Comparison of ENCODE assay signal across 9 mouse cellular contexts in the genomic region with DNA sequence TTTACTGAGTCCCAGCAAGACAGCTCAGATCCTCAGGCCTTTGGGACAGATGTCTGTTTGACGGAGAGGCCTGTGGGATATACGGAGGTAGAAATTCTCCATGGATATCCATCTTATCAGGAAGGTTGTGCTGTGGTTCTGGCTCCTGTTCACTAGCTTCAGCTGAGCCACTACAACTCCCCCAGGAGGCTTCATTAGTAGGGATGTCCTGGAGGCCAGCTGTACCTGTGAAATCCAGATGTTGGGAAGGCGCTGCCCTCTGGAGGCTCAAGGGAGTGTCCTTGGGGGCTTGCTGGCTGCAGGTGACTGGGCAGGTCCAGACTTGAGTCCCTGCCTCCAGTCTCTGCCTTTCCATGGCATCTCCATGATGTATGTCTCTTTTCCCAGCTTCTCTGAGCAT.
DNase-seq lines count a peak whose midpoint lies in the region; ATAC-seq and TF ChIP-seq lines count a peak whose summit lies in the region.
"Had no signal": no experiment of that assay in that cellular context is flagged by ENCODE, and none has a peak within 500 bp of the region (broad histone marks: within the 10 kb centered on the region; RNA-seq: fewer than 3 reads in every experiment).

No protein-coding gene starts in this region.

- DNase-seq in hindbrain, postnatal 0 days (ENCODE audit: low spot score) = no peak
- no peak for DNase-seq in midbrain, embryonic 14.5 days
- DNase-seq in adrenal gland, postnatal 25 days = no peak

- peak overlapping the region; percentile 66; the same call in 1 of the 2 replicates for H3K27ac ChIP-seq in hindbrain, embryonic 15.5 days (replicated peaks)
- no peak overlapping the region for H3K27ac ChIP-seq in hindbrain, postnatal 0 days
- H3K27ac ChIP-seq in midbrain, embryonic 14.5 days (replicated peaks; ENCODE audit: low read depth, low read length) = peak overlapping the region; percentile 74; the same call in 1 of the 2 replicates
- no peak overlapping the region; the same call in 1 of the 2 replicates for H3K27ac ChIP-seq in midbrain, embryonic 15.5 days
- 0 out of 2 replicates have a peak overlapping the region, but pooled peaks have one; percentile 42 for H3K27ac ChIP-seq in intestine, embryonic 15.5 days
- H3K27ac ChIP-seq in stomach, embryonic 15.5 days = peak overlapping the region; percentile 72

- no peak overlapping the region for H3K4me2 ChIP-seq in hindbrain, embryonic 15.5 days
- H3K4me2 ChIP-seq in hindbrain, postnatal 0 days (ENCODE audit: low read depth, low read length) = no peak overlapping the region
- no peak overlapping the region for H3K4me2 ChIP-seq in midbrain, embryonic 14.5 days (ENCODE audit: low read length)
- H3K4me2 ChIP-seq in midbrain, embryonic 15.5 days = no peak overlapping the region
- H3K4me2 ChIP-seq in intestine, embryonic 15.5 days (replicated peaks) = no peak overlapping the region
- no peak overlapping the region for H3K4me2 ChIP-seq in stomach, embryonic 15.5 days

- no peak overlapping the region for H3K4me3 ChIP-seq in hindbrain, embryonic 15.5 days
- no peak overlapping the region for H3K4me3 ChIP-seq in hindbrain, postnatal 0 days (ENCODE audit: low read length)
- H3K4me3 ChIP-seq in midbrain, embryonic 14.5 days (replicated peaks; ENCODE audit: low read depth, low read length) = no peak overlapping the region
- no peak overlapping the region for H3K4me3 ChIP-seq in midbrain, embryonic 15.5 days
- no peak overlapping the region for H3K4me3 ChIP-seq in intestine, embryonic 15.5 days (replicated peaks)
- no peak overlapping the region for H3K4me3 ChIP-seq in stomach, embryonic 15.5 days (replicated peaks)
- H3K4me3 ChIP-seq: megakaryocyte, embryonic 14.5 days had no signal

- peaks cover 70% of the 10 kb centered on the region for H3K4me1 ChIP-seq in hindbrain, embryonic 15.5 days (replicated peaks)
- H3K4me1 ChIP-seq in hindbrain, postnatal 0 days (ENCODE audit: insufficient read depth, low read length) = peaks cover 33% of the 10 kb centered on the region
- peaks cover 52% of the 10 kb centered on the region for H3K4me1 ChIP-seq in midbrain, embryonic 14.5 days (ENCODE audit: control insufficient read depth, insufficient read depth, low read length)
- peaks cover 53% of the 10 kb centered on the region for H3K4me1 ChIP-seq in midbrain, embryonic 15.5 days
- peaks cover 43% of the 10 kb centered on the region for H3K4me1 ChIP-seq in intestine, embryonic 15.5 days (replicated peaks)
- H3K4me1 ChIP-seq in stomach, embryonic 15.5 days = peaks cover 49% of the 10 kb centered on the region

- H3K36me3 ChIP-seq in hindbrain, embryonic 15.5 days = no peaks in the 10 kb centered on the region
- H3K36me3 ChIP-seq in hindbrain, postnatal 0 days (ENCODE audit: insufficient read depth, low read length) = no peaks in the 10 kb centered on the region
- no peaks in the 10 kb centered on the region for H3K36me3 ChIP-seq in midbrain, embryonic 14.5 days (ENCODE audit: control insufficient read depth, insufficient read depth, low read length)
- H3K36me3 ChIP-seq in midbrain, embryonic 15.5 days (replicated peaks) = no peaks in the 10 kb centered on the region
- no peaks in the 10 kb centered on the region for H3K36me3 ChIP-seq in intestine, embryonic 15.5 days
- H3K36me3 ChIP-seq in stomach, embryonic 15.5 days = no peaks in the 10 kb centered on the region

- H3K9ac ChIP-seq in hindbrain, embryonic 15.5 days = no peak overlapping the region
- no peak overlapping the region for H3K9ac ChIP-seq in hindbrain, postnatal 0 days (replicated peaks; ENCODE audit: low read length)
- H3K9ac ChIP-seq in midbrain, embryonic 14.5 days (replicated peaks; ENCODE audit: low read length) = no peak overlapping the region
- H3K9ac ChIP-seq in midbrain, embryonic 15.5 days = no peak overlapping the region
- H3K9ac ChIP-seq in intestine, embryonic 15.5 days = no peak overlapping the region
- no peak overlapping the region for H3K9ac ChIP-seq in stomach, embryonic 15.5 days

- TF ChIP-seq CTCF in hindbrain, postnatal 0 days (IDR thresholded peaks at IDR 0.05; ENCODE audit: low read depth) = no peak

- no peaks in the 10 kb centered on the region for H3K27me3 ChIP-seq in hindbrain, embryonic 15.5 days
- H3K27me3 ChIP-seq in hindbrain, postnatal 0 days (ENCODE audit: insufficient read depth, low read length) = no peaks in the 10 kb centered on the region
- H3K27me3 ChIP-seq in midbrain, embryonic 14.5 days (ENCODE audit: control insufficient read depth, insufficient read depth, low read length) = no peaks in the 10 kb centered on the region
- H3K27me3 ChIP-seq in midbrain, embryonic 15.5 days (replicated peaks) = no peaks in the 10 kb centered on the region
- H3K27me3 ChIP-seq in intestine, embryonic 15.5 days (replicated peaks) = no peaks in the 10 kb centered on the region; the same call in 1 of the 2 replicates
- H3K27me3 ChIP-seq in stomach, embryonic 15.5 days (replicated peaks) = 0 out of 2 replicates have a peak, but pooled peaks cover 4% of the 10 kb centered on the region

- H3K9me3 ChIP-seq in hindbrain, embryonic 15.5 days = no peaks in the 10 kb centered on the region
- no peaks in the 10 kb centered on the region for H3K9me3 ChIP-seq in hindbrain, postnatal 0 days (ENCODE audit: low read length)
- no peaks in the 10 kb centered on the region for H3K9me3 ChIP-seq in midbrain, embryonic 14.5 days (ENCODE audit: control insufficient read depth, low read length)
- H3K9me3 ChIP-seq in midbrain, embryonic 15.5 days = no peaks in the 10 kb centered on the region
- H3K9me3 ChIP-seq in intestine, embryonic 15.5 days = no peaks in the 10 kb centered on the region
- no peaks in the 10 kb centered on the region for H3K9me3 ChIP-seq in stomach, embryonic 15.5 days

- ATAC-seq in hindbrain, embryonic 15.5 days (ENCODE audit: low FRiP score, low read depth) = no peak; the same call in 1 of the 2 replicates
- no peak for ATAC-seq in hindbrain, postnatal 0 days
- ATAC-seq in midbrain, embryonic 14.5 days (ENCODE audit: low FRiP score, low TSS enrichment) = no peak
- ATAC-seq in midbrain, embryonic 15.5 days (replicated peaks) = no peak
- no peak for ATAC-seq in intestine, embryonic 15.5 days
- ATAC-seq in stomach, embryonic 15.5 days (ENCODE audit: insufficient read depth, low FRiP score, low read depth) = no peak
- ATAC-seq in frontal cortex, adult (ENCODE audit: low TSS enrichment) = no peak

- 54% methylated on average over 3 of the region's 3 CpGs for WGBS in hindbrain, embryonic 15.5 days
- 64% methylated on average over 3 of the region's 3 CpGs for WGBS in hindbrain, postnatal 0 days
- 52% methylated on average over 3 of the region's 3 CpGs for WGBS in midbrain, embryonic 14.5 days
- 70% methylated on average over 3 of the region's 3 CpGs for WGBS in midbrain, embryonic 15.5 days
- 77% methylated on average over 3 of the region's 3 CpGs for WGBS in intestine, embryonic 15.5 days
- WGBS in stomach, embryonic 15.5 days = 66% methylated on average over 3 of the region's 3 CpGs

Comparison
In these comparisons a context has a peak if more than half of its experiments do, and no peak if none do; other contexts are left out.
1. H3K27ac ChIP-seq: peak in hindbrain, embryonic 15.5 days (single experiment), midbrain, embryonic 14.5 days (single experiment), intestine, embryonic 15.5 days (single experiment) and stomach, embryonic 15.5 days (single experiment); none in hindbrain, postnatal 0 days (single experiment) and midbrain, embryonic 15.5 days (single experiment).